Mouse (Mus musculus): ENCODE results near the gene Rfx2.

Gene Rfx2

GRCm38 (mm10) chr17:56780291-56780978 lies 50.4 kb downstream of the Rfx2 start:
- no peak for DNase-seq (ENCODE audit: low spot score in 2 of 2)

DNA sequence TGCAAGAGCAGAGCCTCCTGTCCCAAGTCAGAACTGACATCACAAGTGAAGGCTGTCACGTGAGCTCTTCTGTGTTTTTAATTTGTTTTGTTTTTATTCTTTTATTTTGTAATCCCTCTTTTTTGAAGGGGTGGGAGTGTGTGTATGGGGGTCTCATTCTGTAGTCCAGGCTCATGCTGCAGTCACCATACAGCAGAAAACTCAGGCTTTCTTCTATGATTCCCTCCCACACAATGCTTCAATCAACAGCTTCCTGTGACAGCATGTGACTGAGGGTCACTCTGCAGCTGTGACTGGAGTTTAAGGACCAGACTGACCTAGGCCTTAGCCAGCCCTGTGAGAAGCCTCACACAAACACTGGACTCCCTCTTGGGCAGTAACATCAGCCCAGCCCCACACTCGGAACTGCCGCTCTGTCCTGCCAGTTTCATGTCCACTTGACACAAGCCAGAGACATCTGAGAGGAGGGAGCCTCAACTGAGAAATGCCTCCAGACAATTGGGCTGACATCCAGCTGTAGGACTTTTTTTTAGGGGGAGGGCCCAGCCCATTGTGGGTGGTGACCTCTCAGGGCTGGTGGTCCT lies 51.9 kb downstream of the Rfx2 start:
- DNase-seq (ENCODE audit: low spot score in 2 of 2), result no peak

DNA sequence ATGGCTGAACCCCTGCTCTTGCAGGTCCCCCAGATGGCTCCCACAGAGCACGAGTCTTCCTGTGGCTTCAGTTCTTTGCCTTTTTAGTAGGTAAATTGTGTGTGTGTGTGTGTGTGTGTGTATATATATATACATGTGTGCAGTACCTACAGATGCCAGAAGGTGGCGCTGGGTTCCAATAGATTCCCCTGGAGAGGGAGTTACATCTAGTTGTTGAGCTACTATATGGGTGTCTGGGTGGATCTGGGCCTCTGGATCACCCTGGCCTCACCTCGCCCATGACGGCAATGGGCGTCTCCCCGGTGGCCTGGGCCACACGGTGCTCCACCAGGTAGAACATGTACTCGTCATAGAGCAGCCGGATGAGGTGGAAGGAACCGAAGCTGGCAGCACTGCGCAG lies 53.2 kb downstream of the Rfx2 start:
- no peak for DNase-seq (ENCODE audit: low spot score in 2 of 2)

DNA sequence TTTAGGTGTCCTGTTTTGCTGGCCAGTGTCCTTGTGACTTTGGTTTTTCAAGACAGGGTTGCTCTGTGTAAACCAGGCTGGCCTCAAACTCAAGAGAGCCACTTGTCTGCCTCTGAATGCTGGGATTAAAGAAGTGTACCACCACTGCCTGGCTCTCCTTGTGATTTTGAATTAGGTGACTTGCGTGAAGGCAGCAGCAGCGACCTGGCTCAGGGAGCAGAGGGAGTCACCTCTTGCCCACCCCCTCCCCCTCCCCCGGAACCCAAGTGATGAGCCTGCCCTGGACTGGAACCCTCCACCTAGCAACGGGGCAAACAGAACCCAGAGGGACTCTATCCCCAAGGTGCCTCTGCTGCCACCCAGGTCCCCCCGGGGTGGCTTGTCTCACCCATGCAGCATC lies 60.9 kb downstream of the Rfx2 start, which contains the start of gene Prr22:
Prr22 (plus strand) TSS at position 301 of the 400 bp plus-strand sequence.
- no peak for DNase-seq (ENCODE audit: low spot score in 2 of 2)

DNA sequence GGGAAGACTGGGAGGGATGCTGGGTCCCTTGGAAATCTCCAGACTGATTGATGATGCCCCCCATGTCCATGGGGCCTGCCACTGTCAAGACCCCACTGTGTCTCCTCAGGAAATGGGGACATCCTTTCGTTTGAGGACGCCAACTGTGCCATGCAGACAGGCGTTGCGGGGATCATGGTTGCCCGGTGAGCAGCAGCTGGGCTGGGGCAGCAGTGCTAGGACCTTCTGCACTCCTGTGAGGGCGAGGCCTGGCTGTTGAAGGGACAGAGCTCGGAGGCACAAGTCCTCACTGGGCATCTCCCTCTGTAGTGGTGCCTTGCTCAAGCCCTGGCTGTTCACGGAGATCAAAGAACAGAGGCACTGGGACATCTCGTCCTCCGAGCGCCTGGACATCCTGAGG lies 61.9 kb downstream of the Rfx2 start:
- no peak for DNase-seq (ENCODE audit: low spot score in 2 of 2)

DNA sequence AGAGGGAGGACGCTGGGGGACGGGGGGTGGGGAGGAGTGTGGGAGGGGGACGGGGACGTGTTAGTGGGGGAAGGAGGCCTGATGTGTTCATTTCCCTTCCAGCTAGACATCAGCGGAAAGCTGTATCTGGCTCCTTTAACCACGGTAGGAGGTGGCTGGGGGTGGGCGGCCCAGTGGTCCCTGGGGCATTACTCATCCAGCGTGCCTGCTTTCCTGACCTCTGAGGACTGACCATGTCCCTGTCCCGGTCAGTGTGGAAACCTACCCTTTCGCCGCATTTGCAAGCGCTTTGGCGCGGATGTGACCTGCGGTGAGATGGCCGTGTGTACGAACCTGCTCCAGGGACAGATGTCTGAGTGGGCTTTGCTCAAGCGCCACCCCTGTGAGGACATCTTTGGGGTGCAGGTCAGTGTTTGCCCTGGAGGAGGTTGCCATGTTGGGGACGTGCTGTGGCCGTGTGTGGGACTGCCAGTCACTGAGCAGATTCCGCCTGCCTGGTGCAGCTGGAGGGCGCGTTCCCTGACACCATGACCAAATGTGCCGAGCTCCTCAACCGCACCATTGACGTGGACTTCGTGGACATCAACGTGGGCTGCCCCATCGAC lies 63.2 kb downstream of the Rfx2 start:
- no peak for DNase-seq (ENCODE audit: low spot score in 2 of 2)

DNA sequence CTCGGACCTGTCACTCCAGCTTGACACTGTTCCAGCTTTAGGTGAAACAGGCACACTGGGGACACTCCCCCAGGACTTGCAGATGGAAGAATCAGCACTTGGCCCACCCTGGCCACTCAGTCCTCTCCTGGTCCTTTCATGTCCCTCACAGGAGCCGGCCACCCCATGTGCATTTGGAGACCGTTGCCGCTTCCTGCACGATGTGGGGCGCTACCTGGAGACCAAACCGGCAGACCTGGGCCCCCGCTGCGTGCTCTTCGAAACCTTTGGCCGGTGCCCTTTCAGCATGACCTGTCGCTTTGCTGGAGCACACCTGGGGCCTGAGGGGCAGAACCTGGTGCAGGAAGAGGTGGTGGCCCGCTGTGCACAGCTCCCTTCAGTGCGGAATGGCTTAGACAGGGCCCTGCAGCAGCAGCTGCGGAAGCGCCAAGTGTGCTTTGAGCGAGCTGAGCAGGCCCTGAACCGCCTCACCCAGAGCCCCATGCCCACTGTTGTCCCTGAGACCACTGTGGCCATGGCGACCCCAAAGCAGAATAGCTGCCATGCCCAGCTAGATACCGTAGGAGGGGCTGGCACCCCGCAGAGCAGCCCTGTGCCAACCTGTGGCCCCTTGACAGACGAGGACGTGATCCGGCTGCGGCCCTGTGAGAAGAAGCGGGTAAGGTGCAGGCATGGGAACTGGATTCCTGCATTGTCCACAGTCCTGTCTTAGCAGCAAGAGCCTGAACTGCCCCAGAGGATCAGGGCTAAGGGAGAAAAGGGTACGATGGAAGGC lies 64.0 kb downstream of the Rfx2 start:
- DNase-seq (ENCODE audit: low spot score in 2 of 2), result no peak

GRCm38 (mm10) chr17:56765431-56765830 lies 65.4 kb downstream of the Rfx2 start:
- no peak for DNase-seq (ENCODE audit: low spot score in 2 of 2)

GRCm38 (mm10) chr17:56764474-56765354 lies 66.1 kb downstream of the Rfx2 start, which contains the start of gene Dus3l:
TSS of gene Dus3l (plus strand) at chr17:56764757.
- DNase-seq (ENCODE audit: low spot score in 2 of 2), result peak; percentile 83 to 85

- no peak for DNase-seq (ENCODE audit: low spot score in 2 of 2)
Measured at GRCm38 (mm10) chr17:56763741-56764250, 67.0 kb downstream of the Rfx2 start.

DNA sequence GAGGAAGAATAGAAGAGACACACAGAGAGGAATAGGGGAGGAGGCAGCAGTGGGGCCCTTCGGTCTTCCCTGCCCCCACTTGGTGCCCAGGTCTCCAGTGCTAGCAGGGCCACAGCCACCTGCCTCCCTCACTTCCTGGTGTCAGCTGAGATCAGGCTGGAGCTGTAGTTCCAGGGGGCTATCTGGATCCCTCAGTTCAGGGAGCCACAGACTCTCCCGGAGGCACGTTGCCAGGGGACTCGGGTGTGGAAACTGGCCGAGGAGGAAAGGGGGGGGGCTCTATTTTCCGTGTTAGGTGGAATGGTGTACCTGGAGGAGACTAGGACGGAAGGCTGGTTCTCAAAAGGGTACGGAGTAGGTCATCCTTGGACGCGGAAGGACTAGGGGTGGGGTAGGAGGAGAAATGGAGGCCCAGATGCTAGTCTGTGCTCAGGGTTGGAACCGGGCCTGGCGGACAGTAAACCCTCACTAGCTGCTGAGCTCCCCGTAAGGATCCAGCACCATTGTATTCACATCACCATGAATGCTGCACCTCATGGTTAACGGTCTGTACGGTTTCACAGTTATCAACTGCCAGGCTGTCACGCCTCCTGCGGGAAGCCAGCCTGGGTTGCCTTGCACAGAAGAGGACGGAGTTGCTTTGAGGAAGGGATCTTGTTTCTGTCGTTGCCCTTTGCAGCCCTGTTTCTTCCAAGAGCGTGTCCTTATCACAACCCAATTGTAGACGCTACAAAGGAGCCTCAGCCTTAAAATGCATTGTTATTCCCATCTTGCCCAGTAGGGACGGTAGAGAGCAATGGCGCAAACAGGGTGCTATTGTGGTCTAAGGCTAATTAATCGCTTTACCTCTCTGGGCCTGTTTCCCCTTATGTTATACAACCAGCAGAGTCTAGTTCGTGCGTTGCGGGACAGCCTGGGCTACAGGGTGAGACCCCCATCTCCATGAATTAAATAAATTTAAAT lies 67.8 kb downstream of the Rfx2 start:
- peak; percentile 46 to 59 for DNase-seq (ENCODE audit: low spot score in 2 of 2)

GRCm38 (mm10) chr17:56761991-56762410 lies 68.8 kb downstream of the Rfx2 start:
- peak; percentile 65 to 79 for DNase-seq (ENCODE audit: low spot score in 2 of 2)

DNA sequence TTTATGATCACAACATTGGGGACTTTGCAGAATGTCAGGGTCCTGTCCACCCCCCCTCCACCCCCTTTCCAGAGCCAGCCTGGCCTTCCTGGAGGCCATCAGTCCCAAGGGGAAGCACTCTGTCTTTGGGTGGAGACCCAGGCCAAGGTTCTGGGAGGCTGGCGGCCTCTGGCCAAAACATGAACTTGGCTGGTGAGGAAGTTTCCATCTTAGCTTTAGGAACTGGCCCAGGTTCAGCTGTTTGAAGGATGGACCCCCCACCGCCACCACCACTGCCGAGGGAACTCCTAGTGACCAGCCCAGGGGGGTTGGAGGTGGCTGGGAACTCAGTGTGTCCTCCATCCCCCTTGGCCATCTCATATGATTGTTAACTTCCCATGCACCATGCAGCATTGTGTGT lies 69.7 kb downstream of the Rfx2 start:
- no peak for DNase-seq (ENCODE audit: low spot score in 2 of 2)

- DNase-seq (ENCODE audit: low spot score in 2 of 2), result no peak
Measured at GRCm38 (mm10) chr17:56759261-56759660, 71.6 kb downstream of the Rfx2 start.

GRCm38 (mm10) chr17:56758132-56758531 lies 72.7 kb downstream of the Rfx2 start:
- DNase-seq (ENCODE audit: low spot score in 2 of 2), result peak in 1 of 2 experiments; percentile 59

GRCm38 (mm10) chr17:56757416-56758123 lies 73.2 kb downstream of the Rfx2 start, which contains the start of gene Nrtn:
TSS of gene Nrtn (minus strand) at chr17:56757530.
- DNase-seq (ENCODE audit: low spot score in 2 of 2), result peak in 1 of 2 experiments; percentile 54

DNA sequence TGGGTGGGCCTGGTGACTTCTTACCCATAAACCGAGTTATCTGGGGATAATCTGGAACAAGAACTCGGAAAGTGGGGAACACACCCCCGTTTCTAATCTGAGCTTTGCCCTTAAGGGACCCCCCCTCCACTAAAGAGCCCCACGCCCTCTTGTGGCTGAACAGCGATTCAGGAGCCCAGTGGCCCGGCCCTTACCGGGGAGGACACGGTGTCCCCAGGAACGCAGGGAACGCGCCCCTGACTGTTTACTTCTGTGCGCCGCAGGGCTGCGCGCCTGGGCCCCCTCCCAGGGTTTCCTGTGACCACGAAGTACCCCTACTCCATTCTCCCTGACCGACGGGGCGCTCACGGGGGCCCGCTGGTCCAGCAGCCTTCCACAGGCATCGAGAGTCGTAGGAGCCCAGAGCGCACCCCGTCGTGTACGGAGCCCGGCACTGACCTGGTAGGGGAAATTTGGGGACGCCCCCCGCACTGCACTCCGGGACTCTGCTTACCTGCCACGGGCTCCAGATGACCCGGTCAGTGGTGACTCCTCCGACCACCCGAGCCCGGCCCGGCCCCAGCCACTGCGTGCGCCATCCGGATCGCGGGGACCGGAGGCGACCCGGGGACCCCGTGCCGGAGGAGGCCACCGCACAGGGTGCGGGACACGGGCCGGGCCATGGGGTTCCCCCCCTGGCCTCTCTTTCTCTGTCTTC lies 74.0 kb downstream of the Rfx2 start:
- no peak for DNase-seq (ENCODE audit: low spot score in 2 of 2)
